27 mouse cellular contexts compared by ENCODE assay signal in the genomic region with DNA sequence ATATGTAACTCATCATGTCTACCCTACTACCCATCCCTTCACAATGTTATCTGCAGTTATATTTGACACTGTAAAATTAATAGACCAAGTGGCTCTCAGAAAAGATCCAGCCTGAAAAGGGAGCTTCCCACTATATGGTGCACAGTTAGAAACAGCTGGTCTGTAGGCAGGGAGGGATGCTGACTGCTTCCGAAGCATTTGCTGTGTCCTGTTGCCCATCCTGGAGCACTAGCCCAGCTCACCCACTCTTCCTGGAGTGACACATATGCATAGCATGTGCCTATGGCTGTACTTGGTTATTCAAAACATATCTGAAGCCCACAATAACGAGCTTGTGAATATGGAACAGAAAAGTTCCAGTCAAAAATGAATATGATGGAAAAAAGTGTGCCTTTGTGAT. TPM values are rescaled to one million over a fixed set of nuclear protein-coding genes. Genes with fewer than 3 reads are reported as not detected.
DNase-seq lines count a peak whose midpoint lies in the region; ATAC-seq and TF ChIP-seq lines count a peak whose summit lies in the region.
"Had no signal": no experiment of that assay in that cellular context is flagged by ENCODE, and none has a peak within 500 bp of the region (broad histone marks: within the 10 kb centered on the region; RNA-seq: fewer than 3 reads in every experiment).

No protein-coding gene starts in this region.

- TF ChIP-seq CTCF in layer of hippocampus, adult 2 months (conservative IDR thresholded peaks at IDR 0.05) = no peak

- no peak overlapping the region for H3K27ac ChIP-seq in layer of hippocampus, adult 2 months
- no peak overlapping the region for H3K27ac ChIP-seq in midbrain, embryonic 14.5 days (replicated peaks; ENCODE audit: low read depth, low read length)
- H3K27ac ChIP-seq in limb, embryonic 10.5 days = no peak overlapping the region
- H3K27ac ChIP-seq: embryonic facial prominence, embryonic 13.5 days; forebrain, embryonic 13.5 days; gastrocnemius, adult 2 months; hindbrain, embryonic 15.5 days; kidney, postnatal 0 days; macrophage; stomach, embryonic 15.5 days had no signal

- no peaks in the 10 kb centered on the region for H3K36me3 ChIP-seq in midbrain, embryonic 14.5 days (ENCODE audit: control insufficient read depth, insufficient read depth, low read length)
- no peaks in the 10 kb centered on the region for H3K36me3 ChIP-seq in limb, embryonic 10.5 days
- H3K36me3 ChIP-seq: embryonic facial prominence, embryonic 13.5 days; G1E; hindbrain, embryonic 15.5 days; stomach, embryonic 15.5 days had no signal

- H3K4me3 ChIP-seq in layer of hippocampus, adult 2 months = no peak overlapping the region
- H3K4me3 ChIP-seq in midbrain, embryonic 14.5 days (replicated peaks; ENCODE audit: low read depth, low read length) = no peak overlapping the region
- H3K4me3 ChIP-seq in limb, embryonic 10.5 days = no peak overlapping the region
- H3K4me3 ChIP-seq: embryonic facial prominence, embryonic 13.5 days; erythroblast, embryonic 14.5 days; forebrain, embryonic 13.5 days; gastrocnemius, adult 2 months; hindbrain, embryonic 15.5 days; stomach, embryonic 15.5 days had no signal

- ATAC-seq in midbrain, embryonic 14.5 days (ENCODE audit: low FRiP score, low TSS enrichment) = no peak
- ATAC-seq: forebrain, embryonic 13.5 days; liver, postnatal 0 days; lung, postnatal 0 days; Patski had no signal

- H3K9me3 ChIP-seq in midbrain, embryonic 14.5 days (ENCODE audit: control insufficient read depth, low read length) = no peaks in the 10 kb centered on the region
- H3K9me3 ChIP-seq in limb, embryonic 10.5 days (replicated peaks) = no peaks in the 10 kb centered on the region
- H3K9me3 ChIP-seq: embryonic facial prominence, embryonic 13.5 days; forebrain, embryonic 13.5 days; G1E; hindbrain, embryonic 15.5 days; stomach, embryonic 15.5 days had no signal

- 69% methylated on average over 2 of the region's 2 CpGs for WGBS in midbrain, embryonic 14.5 days
- WGBS in limb, embryonic 10.5 days = 74% methylated on average over 2 of the region's 2 CpGs

- H3K4me1 ChIP-seq in midbrain, embryonic 14.5 days (ENCODE audit: control insufficient read depth, insufficient read depth, low read length) = no peaks in the 10 kb centered on the region
- no peaks in the 10 kb centered on the region for H3K4me1 ChIP-seq in limb, embryonic 10.5 days
- H3K4me1 ChIP-seq: embryonic facial prominence, embryonic 13.5 days; forebrain, embryonic 13.5 days; hindbrain, embryonic 15.5 days; stomach, embryonic 15.5 days had no signal

- peak; percentile 21 to 52 for DNase-seq in layer of hippocampus, adult 2 months (ENCODE audit: low spot score in 2 of 2)
- no peak for DNase-seq in layer of hippocampus, postnatal 25 days (ENCODE audit: extremely low spot score in 1 of 2, low spot score in 1 of 2)
- DNase-seq in frontal cortex, postnatal 36 days (ENCODE audit: low spot score in 2 of 2) = peak; percentile 20 to 45
- peak; percentile 28 to 37 for DNase-seq in left cerebral cortex, adult 18-20 months (ENCODE audit: low spot score in 2 of 2)
- DNase-seq in right cerebral cortex, postnatal 36 days (ENCODE audit: low spot score in 2 of 2) = peak; percentile 18 to 58
- DNase-seq in midbrain, embryonic 14.5 days = no peak
- no peak for DNase-seq in limb, embryonic 10.5 days (ENCODE audit: low spot score)
- DNase-seq: adrenal gland, adult 2 months; B cell, adult 2 months; cerebellum, adult 18-20 months; cerebellum, postnatal 25 days; embryo, embryonic 11 days; gastrocnemius, adult 2 months; kidney, adult 2 months; liver, postnatal 0 days; thymus, adult 18-20 months; thymus, postnatal 36 days had no signal

- H3K9ac ChIP-seq in midbrain, embryonic 14.5 days (replicated peaks; ENCODE audit: low read length) = no peak overlapping the region
- H3K9ac ChIP-seq: embryonic facial prominence, embryonic 13.5 days; forebrain, embryonic 13.5 days; hindbrain, embryonic 15.5 days; liver, postnatal 0 days; stomach, embryonic 15.5 days had no signal

- H3K4me2 ChIP-seq in midbrain, embryonic 14.5 days (ENCODE audit: low read length) = no peak overlapping the region
- H3K4me2 ChIP-seq: embryonic facial prominence, embryonic 13.5 days; forebrain, embryonic 13.5 days; hindbrain, embryonic 15.5 days; stomach, embryonic 15.5 days had no signal

- H3K27me3 ChIP-seq in midbrain, embryonic 14.5 days (ENCODE audit: control insufficient read depth, insufficient read depth, low read length) = no peaks in the 10 kb centered on the region
- H3K27me3 ChIP-seq in limb, embryonic 10.5 days (ENCODE audit: low read depth, poor library complexity, severe bottlenecking) = no peaks in the 10 kb centered on the region
- H3K27me3 ChIP-seq: embryonic facial prominence, embryonic 13.5 days; forebrain, embryonic 13.5 days; hindbrain, embryonic 15.5 days; stomach, embryonic 15.5 days had no signal

RNA-seq across cellular contexts. Expression of a gene that starts 47.8 kb away (rescaled TPM):
- total RNA-seq in layer of hippocampus, adult 2 months (2021) = 100 to 1,000 TPM; 125 to 128 TPM
- 100 to 1,000 TPM; 124 to 125 TPM for total RNA-seq in layer of hippocampus, postnatal 25 days (2021)
- total RNA-seq in left cerebral cortex, adult 18-20 months (2021) = 100 to 1,000 TPM; 154 to 159 TPM
- polyA plus RNA-seq in midbrain, embryonic 14.5 days (2014; fragmentation: Nextera tagmentation; extraction: Ambion mirVana) = 55.3 and 69.9 TPM in 2 replicates
- 116 and 123 TPM in 2 replicates for polyA plus RNA-seq in limb, embryonic 10.5 days (2016; fragmentation: Nextera tagmentation; extraction: Ambion mirVana)

Comparison
In these comparisons a context has a peak if more than half of its experiments do, and no peak if none do; other contexts are left out.
1. DNase-seq: peak in layer of hippocampus, adult 2 months (2 of 2), frontal cortex, postnatal 36 days (2 of 2), left cerebral cortex, adult 18-20 months (2 of 2) and right cerebral cortex, postnatal 36 days (2 of 2); none in layer of hippocampus, postnatal 25 days (0 of 2), midbrain, embryonic 14.5 days (single experiment) and limb, embryonic 10.5 days (single experiment).